Mouse (Mus musculus) limb, embryonic 11.5 days (tissue): ENCODE measurements around the gene Osm. TPM values are rescaled to one million over a fixed set of nuclear protein-coding genes. Genes with fewer than 3 reads are reported as not detected.

Experiments used
- ATAC-seq: fragments of 200-750 bp; cut with Nextera tagmentation; 2 replicates; pipeline ENCODE4 v1.8.0; 2017; ENCODE audit warnings: low read depth; ENCODE audit not compliant: insufficient number of reproducible peaks, low FRiP score, low TSS enrichment
- DNase-seq: peaks from one replicate; pipeline ENCODE4 v3.0.0-alpha.2; 2015; ENCODE audit warnings: low spot score
- H3K27ac ChIP-seq: fragments of 300-500 bp; sonication (generic); replicated peaks from 2 replicates; pipeline ENCODE4 v1.5.1; 2014; ENCODE audit warnings: low read depth, mild to moderate bottlenecking, low read length
- H3K27me3 ChIP-seq: fragments of 300-500 bp; sonication (generic); 2 replicates; pipeline ENCODE4 v1.6.1; 2014; ENCODE audit warnings: mild to moderate bottlenecking, low read length, mixed read lengths; ENCODE audit not compliant: control insufficient read depth, insufficient read depth
- H3K36me3 ChIP-seq: fragments of 300-500 bp; sonication (generic); 2 replicates; pipeline ENCODE4 v1.6.1; 2014; ENCODE audit warnings: mild to moderate bottlenecking, low read length, moderate library complexity, mixed read lengths; ENCODE audit not compliant: control insufficient read depth, insufficient read depth
- H3K4me1 ChIP-seq: fragments of 300-500 bp; sonication (generic); 2 replicates; pipeline ENCODE4 v1.6.1; 2014; ENCODE audit warnings: low read length, mixed read lengths; ENCODE audit not compliant: control insufficient read depth, insufficient read depth
- H3K4me2 ChIP-seq: fragments of 300-500 bp; sonication (generic); 2 replicates; pipeline ENCODE4 v1.6.1; 2014; ENCODE audit warnings: low read depth, mild to moderate bottlenecking, moderate library complexity; ENCODE audit not compliant: severe bottlenecking
- H3K4me3 ChIP-seq: fragments of 300-500 bp; sonication (generic); 2 replicates; pipeline ENCODE4 v1.5.1; 2014; ENCODE audit warnings: low read depth, low read length
- H3K9ac ChIP-seq: fragments of 300-500 bp; sonication (generic); 2 replicates; pipeline ENCODE4 v1.6.1; 2014; ENCODE audit warnings: mild to moderate bottlenecking, low read length
- H3K9me3 ChIP-seq: fragments of 300-500 bp; sonication (generic); 2 replicates; pipeline ENCODE4 v1.6.1; 2016; ENCODE audit warnings: low read length; ENCODE audit not compliant: control insufficient read depth
- WGBS: fragments of 180-500 bp; shearing (Covaris S2); extraction: QIAGEN DNeasy Blood & Tissue Kit; methylation state at CpG from one replicate; pipeline ENCODE4 v1.1.7; 2014; 5-methylcytosine and 5-hydroxymethylcytosine counted together
- polyA plus RNA-seq: library from polyadenylated mRNA; unstranded; fragments of >200 nt; fragmentation: Nextera tagmentation; extraction: Ambion mirVana; gene quantifications from 2 replicates; pipeline ENCODE4 v1.2.1, GENCODE M21; 2014

The Osm gene
- polyA plus RNA-seq, 1 experiment from 2014 or later = not detected

DNA sequence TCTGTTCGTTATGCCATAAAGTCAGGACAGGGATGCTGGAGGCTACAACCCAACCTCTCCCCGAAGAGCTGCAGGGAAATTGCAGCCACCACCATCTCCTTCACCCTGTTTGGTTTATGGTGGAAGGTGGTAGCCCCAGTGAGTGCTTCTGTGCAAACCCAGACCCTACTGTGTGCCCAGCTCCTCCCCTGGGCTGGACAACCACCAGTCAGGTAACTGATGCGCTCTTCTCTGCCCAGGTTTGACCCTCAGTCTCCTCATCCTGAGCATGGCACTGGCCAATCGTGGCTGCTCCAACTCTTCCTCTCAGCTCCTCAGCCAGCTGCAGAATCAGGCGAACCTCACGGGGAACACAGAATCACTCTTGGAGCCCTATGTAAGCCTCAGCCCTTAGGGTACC, 1.9 kb downstream of the Osm start:
- 87% methylated on average over 6 of the region's 6 CpGs for WGBS
- H3K9me3 ChIP-seq = no peaks in the 10 kb centered on the region
- ATAC-seq = no peak
- no peaks in the 10 kb centered on the region for H3K27me3 ChIP-seq
- no peak overlapping the region for H3K27ac ChIP-seq
- H3K4me3 ChIP-seq = no peak overlapping the region
- no peak overlapping the region for H3K4me2 ChIP-seq
- DNase-seq = no peak
- no peaks in the 10 kb centered on the region for H3K36me3 ChIP-seq
- H3K9ac ChIP-seq = no peak overlapping the region
- H3K4me1 ChIP-seq = no peaks in the 10 kb centered on the region

DNA sequence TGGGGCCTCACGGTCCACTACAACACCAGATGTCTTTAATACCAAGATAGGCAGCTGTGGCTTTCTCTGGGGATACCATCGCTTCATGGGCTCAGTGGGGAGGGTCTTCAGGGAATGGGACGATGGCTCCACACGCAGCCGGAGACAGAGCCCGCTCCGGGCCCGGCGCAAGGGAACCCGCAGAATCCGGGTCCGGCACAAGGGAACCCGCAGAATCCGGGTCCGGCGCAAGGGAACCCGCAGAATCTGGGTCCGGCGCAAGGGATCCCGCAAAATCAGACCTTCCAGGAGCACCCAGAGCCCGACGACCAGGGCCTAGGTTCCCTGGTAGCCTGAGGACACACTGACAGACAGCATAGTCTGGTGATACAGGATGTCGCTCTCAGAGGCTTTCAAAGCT, 3.5 kb downstream of the Osm start:
- H3K27ac ChIP-seq = no peak overlapping the region
- 91% methylated on average over 23 of the region's 23 CpGs for WGBS
- H3K9ac ChIP-seq = no peak overlapping the region
- DNase-seq (no peak), ATAC-seq (no peak)
- no peaks in the 10 kb centered on the region for H3K36me3 ChIP-seq
- H3K9me3 ChIP-seq = no peaks in the 10 kb centered on the region
- H3K27me3 ChIP-seq = no peaks in the 10 kb centered on the region
- H3K4me3 ChIP-seq = no peak overlapping the region
- H3K4me2 ChIP-seq = no peak overlapping the region
- H3K4me1 ChIP-seq = no peaks in the 10 kb centered on the region

DNA sequence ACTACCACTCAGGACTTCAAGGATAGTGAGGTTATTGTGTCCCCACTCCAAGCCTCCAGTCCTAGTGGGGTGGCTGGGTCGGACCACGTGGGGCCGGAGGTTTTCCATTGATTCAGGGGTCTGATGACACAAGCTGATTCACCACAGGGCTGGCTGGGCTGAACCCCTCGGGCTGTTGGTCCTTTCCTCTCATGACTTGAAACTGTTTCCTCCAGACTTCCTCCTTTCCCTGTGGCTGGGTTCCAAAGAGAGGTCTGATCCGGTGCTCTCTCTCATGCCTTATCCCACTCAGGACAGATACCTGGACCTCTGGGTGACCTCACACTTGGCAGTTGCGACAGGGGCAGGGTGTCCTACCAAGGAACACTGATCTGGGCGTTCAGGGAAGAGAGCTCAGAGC, 3.9 kb downstream of the Osm start:
- WGBS = 80% methylated on average over 7 of the region's 7 CpGs
- no peaks in the 10 kb centered on the region for H3K36me3 ChIP-seq
- no peaks in the 10 kb centered on the region for H3K4me1 ChIP-seq
- DNase-seq (no peak), ATAC-seq (no peak)
- H3K9me3 ChIP-seq = no peaks in the 10 kb centered on the region
- no peaks in the 10 kb centered on the region for H3K27me3 ChIP-seq
- no peak overlapping the region for H3K27ac ChIP-seq
- H3K4me3 ChIP-seq = no peak overlapping the region
- H3K4me2 ChIP-seq = no peak overlapping the region
- no peak overlapping the region for H3K9ac ChIP-seq

DNA sequence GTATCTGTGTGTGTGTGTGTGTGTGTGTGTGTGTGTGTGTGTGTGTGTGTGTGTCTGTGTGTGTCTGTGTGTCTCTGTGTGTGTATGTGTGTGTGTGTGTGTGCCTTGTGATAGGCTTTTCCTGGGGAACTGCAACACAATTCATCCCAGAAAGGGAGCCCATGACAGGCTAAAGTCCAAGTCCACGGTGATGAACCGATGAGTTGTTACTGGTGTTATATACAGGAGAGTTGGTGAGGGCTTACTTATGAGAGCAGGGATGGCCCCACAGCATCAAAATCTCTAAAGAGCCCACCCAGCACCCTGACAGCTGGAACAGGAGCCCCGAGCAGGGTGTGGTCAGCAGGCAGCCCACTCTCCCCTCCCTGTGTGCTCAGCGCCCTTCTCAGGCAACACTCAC, 5.0 kb downstream of the Osm start:
- H3K4me2 ChIP-seq = no peak overlapping the region
- no peak for DNase-seq
- no peaks in the 10 kb centered on the region for H3K4me1 ChIP-seq
- H3K36me3 ChIP-seq = no peaks in the 10 kb centered on the region
- no peak for ATAC-seq
- no peak overlapping the region for H3K27ac ChIP-seq
- no peaks in the 10 kb centered on the region for H3K9me3 ChIP-seq
- no peak overlapping the region for H3K4me3 ChIP-seq
- H3K27me3 ChIP-seq = no peaks in the 10 kb centered on the region
- WGBS = 75% methylated on average over 4 of the region's 4 CpGs
- H3K9ac ChIP-seq = no peak overlapping the region

DNA sequence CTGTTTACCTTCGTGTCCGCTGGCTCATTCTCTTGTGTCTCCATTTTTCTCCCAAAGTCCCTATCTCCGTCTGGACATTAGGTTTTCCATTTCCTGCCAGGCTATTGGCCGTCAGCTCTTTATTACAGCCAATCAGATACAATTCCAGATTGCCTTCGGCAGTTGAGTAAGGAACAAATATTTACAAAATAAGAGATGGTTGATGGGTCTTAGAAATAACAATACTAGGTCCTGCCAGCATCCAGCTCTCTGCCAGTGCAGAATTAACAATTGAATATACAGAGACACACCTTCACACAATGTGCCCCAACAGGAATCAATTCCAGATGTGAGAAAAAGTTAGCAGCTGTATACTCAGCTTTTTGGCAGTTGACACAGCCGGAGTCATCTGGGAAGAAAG, 9.9 kb downstream of the Osm start:
- no peak overlapping the region for H3K4me3 ChIP-seq
- H3K9ac ChIP-seq = no peak overlapping the region
- H3K9me3 ChIP-seq = no peaks in the 10 kb centered on the region
- H3K36me3 ChIP-seq = no peaks in the 10 kb centered on the region
- DNase-seq (no peak), ATAC-seq (no peak)
- 0 out of 2 replicates have a peak, but pooled peaks cover 2% of the 10 kb centered on the region for H3K4me1 ChIP-seq
- no peak overlapping the region for H3K27ac ChIP-seq
- no peaks in the 10 kb centered on the region for H3K27me3 ChIP-seq
- WGBS = 63% methylated on average over 6 of the region's 6 CpGs
- H3K4me2 ChIP-seq = no peak overlapping the region

DNA sequence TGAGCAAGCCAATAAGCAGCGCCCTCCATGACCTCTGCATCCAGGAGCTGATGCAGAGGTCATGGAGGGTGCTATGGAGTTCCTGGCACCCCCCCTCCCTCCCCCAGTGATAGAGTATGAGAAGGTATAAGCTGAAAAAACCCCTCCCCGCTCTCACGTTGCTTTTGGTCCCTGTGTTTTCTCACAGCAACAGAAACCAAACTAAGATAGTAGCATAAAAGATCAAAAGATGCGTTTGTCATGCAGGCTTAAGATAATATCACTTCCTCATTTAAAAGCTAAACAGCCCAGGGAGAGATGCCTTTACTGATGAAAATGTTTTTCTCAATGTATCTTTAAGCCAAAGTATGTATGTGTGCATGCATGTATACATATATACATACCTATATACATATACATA, 10.4 kb downstream of the Osm start:
- Histone ChIP-seq H3K4me2 (no peak overlapping the region), H3K27me3 (no peaks in the 10 kb centered on the region), H3K9me3 (no peaks in the 10 kb centered on the region), H3K9ac (no peak overlapping the region), H3K27ac (no peak overlapping the region), H3K4me1 (0 out of 2 replicates have a peak, but pooled peaks cover 2% of the 10 kb centered on the region), H3K36me3 (no peaks in the 10 kb centered on the region), H3K4me3 (no peak overlapping the region)
- no peak for DNase-seq
- no peak for ATAC-seq
- WGBS = 68% methylated on average over 4 of the region's 4 CpGs

DNA sequence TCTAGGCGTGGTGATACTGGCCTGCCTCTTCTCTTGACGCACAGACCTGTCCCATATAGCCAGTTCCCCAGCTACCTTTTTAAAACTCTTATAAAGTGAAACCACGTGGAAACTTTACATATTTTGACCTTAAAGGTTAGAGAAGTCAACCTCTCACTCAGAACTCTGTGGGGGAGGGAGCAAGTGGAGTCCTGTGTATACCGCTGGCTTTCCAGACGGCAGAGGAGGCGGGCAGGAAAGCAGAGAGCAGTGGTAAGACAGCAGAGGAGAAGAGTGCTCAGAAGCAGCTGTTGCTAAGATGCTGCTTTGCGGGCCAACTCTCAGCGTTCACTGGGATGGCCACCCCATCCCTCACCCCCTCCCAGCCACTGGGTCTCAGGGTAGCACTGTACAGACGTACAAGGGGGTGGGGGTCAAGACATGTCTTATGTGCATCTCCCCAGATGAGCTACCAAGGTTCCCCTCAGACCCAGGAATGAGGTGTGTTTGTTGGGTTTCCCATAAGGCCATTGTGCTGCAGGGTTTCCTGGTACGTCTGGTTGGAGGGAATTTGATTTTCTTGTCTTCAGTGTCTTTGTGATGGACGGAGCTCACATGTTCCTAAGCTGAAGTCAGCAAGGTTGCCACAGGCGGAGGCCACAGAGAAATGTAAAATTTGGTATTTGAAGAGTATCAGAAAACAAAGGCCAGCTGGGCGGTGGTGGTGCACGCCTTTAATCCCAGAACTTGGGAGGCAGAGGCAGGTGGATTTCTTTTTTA, 11.2 kb downstream of the Osm start:
- Histone ChIP-seq H3K9me3 (no peaks in the 10 kb centered on the region), H3K4me1 (0 out of 2 replicates have a peak, but pooled peaks cover 2% of the 10 kb centered on the region), H3K27me3 (no peaks in the 10 kb centered on the region), H3K4me3 (no peak overlapping the region), H3K36me3 (no peaks in the 10 kb centered on the region), H3K9ac (no peak overlapping the region), H3K27ac (no peak overlapping the region), H3K4me2 (no peak overlapping the region)
- no peak for ATAC-seq
- DNase-seq = no peak
- WGBS = 73% methylated on average over 14 of the region's 14 CpGs

DNA sequence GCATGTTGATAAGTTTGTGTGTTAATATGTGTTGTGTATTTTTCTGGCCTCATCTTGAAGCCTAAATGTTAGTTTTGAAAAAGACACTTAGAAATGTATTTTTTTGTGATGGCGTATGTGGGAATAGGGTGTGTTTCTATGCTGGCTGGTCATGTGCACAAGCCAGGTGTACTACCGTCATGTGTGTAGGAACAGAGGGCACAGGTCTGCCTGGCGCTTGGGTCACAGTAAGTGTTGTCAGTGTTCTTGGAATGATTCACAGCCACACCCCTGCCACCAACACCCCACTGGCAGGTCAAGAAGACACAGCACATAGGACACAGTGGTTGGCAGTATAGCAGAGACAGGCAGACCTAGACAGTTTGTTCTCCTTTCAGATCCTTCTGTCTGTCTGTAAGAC, 12.9 kb downstream of the Osm start:
- no peak overlapping the region for H3K4me2 ChIP-seq
- H3K9me3 ChIP-seq = no peaks in the 10 kb centered on the region
- H3K4me1 ChIP-seq = 0 out of 2 replicates have a peak, but pooled peaks cover 2% of the 10 kb centered on the region
- no peaks in the 10 kb centered on the region for H3K27me3 ChIP-seq
- no peaks in the 10 kb centered on the region for H3K36me3 ChIP-seq
- H3K27ac ChIP-seq = no peak overlapping the region
- H3K9ac ChIP-seq = no peak overlapping the region
- H3K4me3 ChIP-seq = no peak overlapping the region
- DNase-seq (no peak), ATAC-seq (no peak)
- 98% methylated on average over 3 of the region's 3 CpGs for WGBS

DNA sequence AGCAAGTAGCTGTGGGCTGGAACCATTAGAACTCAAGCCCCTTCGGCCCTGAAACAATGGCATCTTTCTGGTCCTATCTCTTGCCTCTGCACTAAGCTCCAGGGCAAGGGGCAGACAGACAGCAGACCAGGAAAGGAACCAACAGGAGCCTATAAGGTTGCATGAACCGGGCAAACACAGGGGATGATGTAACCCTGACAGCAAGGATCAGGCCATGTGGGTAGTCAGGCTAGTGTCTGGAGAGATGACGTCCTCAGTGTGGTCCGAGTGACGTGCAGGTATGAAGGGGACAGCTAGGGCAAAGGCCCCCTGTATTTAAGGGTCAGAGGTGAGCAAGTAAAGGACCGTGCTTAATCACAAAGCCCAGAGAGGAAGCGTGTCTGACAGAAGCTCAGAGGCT, 14.1 kb downstream of the Osm start:
- Histone ChIP-seq H3K4me2 (no peak overlapping the region), H3K9me3 (no peaks in the 10 kb centered on the region), H3K36me3 (no peaks in the 10 kb centered on the region), H3K27me3 (no peaks in the 10 kb centered on the region), H3K27ac (no peak overlapping the region), H3K4me3 (no peak overlapping the region), H3K4me1 (0 out of 2 replicates have a peak, but pooled peaks cover 2% of the 10 kb centered on the region), H3K9ac (no peak overlapping the region)
- ATAC-seq = no peak
- 71% methylated on average over 7 of the region's 7 CpGs for WGBS
- no peak for DNase-seq
